Mouse (Mus musculus) erythroid progenitor cell, adult 5-6 weeks (primary cell): ENCODE results near the gene Tubgcp4. TPM values are rescaled to one million over a fixed set of nuclear protein-coding genes. Genes with fewer than 3 reads are reported as not detected.
"Not testable (repeated sequence)": the region's sequence is repeated elsewhere in the genome, so short reads cannot be mapped to it uniquely, and the experiment has no call there.

Source experiments
- ATAC-seq: replicated peaks from 2 replicates; pipeline ENCODE4 v1.8.0; 2016; ENCODE audit warnings: moderate number of reproducible peaks, mild to moderate bottlenecking, moderate TSS enrichment, inconsistent platforms; ENCODE audit not compliant: poor library complexity, low FRiP score, severe bottlenecking
- total RNA-seq, 2 experiments: library from RNA; stranded (forward) in 1 of 2; stranded (reverse) in 1 of 2; fragments of 150-400 nt in 1 of 2; fragments of 186-747, 209-891 nt in 1 of 2; gene quantifications; 2 replicates each; pipeline versions ENCODE4 v1.2.3 to v1.2.4; 2015 to 2017; ENCODE audit warnings: low replicate concordance in 2 of 2

The Tubgcp4 gene
- total RNA-seq (2015; ENCODE audit: low replicate concordance) (65.0 and 76.4 TPM in 2 replicates), total RNA-seq (2017; ENCODE audit: low replicate concordance) (47.6 and 50.1 TPM in 2 replicates)

DNA sequence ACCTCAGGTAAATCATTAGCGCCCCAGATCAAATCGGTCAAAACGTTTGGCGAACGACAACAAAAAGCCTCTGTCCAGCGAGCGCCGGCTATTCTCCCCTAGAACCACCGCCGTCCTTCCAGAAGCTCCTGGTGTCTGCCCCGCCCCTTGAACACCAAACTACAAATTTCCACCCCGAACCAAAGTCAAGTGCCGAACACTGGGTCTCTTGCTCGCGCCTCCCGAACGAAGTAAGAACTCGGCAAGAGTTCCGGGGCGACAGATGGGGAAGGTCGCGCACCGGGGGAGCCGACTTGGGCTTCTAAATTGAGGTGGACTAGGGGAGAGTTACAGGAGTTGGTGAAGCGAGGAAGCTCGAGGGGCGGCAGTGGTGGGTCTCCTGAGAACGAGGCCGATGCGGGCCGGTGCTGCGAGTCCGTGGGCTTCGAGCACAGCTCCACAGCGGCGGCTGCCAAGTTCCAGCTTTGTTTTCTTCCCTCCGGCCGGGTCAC lies at the start of gene Tubgcp4:
Gene Tubgcp4 (plus strand): TSS at position 174 of the 491 bp plus-strand sequence.
- peak; percentile 62 for ATAC-seq

DNA sequence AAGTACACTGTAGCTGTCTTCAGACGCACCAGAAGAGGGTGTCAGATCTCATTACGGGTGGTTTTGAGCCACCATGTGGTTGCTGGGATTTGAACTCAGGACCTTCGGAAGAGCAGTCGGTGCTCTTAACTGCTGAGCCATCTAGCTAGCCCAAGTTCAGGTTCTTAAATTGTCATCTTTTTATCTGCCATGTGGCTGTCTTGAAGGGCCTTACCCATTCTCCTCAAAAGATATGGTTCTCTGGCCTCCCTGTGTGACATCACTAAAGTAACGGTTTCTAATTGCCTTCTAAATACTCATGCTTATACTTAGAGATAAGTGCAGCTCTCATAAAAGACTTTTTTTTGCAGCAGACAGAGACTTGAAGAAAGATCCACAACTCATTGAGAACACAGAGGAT lies 44.2 kb upstream of the Tubgcp4 start:
- ATAC-seq: not testable (repeated sequence)

DNA sequence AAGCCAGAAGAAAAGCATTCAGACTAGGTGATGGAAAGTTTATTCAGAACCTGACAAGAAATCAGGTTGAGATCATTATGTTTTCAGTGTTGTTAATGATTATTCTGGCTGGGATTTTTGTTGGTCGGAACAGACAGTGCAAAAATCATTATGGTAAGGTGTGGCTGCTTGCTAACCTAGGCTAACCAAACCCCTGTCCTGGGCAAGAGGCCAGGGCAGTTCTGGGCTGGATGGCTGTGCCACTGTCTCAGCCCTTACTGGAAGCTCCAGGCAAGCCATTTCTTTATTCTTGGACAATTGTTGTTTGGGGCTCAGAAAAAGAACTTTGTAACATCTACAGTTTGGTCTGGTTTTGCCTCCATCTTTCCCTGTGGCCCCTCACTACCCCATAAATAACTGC lies 42.9 kb upstream of the Tubgcp4 start:
- ATAC-seq: no peak

DNA sequence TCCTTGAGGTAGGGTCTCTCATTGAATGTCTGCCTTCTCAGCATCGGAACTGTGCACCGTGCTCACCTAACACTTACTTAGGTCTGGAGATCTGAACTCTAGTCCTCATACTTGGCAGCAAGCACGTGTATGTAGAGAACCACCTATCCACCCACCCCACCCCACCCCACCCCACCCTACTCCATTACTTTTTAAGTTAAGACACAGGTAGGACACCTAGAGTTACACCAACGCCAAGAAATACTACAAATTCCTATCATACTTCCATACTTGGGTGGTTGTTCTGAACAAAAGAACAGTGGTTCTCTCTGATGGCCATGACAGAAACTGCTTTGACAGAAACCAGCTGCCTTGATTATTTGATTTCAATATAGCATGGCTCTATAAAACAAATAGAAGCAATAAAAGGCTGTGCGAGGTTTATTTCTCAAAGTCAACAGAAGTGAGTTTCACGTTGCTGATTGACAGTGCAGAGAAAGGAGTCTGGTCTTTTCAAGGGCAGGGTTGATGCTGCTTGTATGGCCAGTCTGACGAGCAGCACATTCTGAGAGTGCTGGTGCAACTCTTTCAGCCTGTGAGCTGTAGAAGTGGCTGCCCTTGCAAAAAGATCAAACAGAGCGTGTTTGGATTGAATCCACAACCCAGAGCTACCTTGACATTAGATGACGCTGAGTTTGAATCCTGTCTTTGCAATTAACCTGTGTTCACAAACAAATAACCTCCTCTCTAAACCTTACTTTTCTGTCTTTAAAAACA lies 41.4 kb upstream of the Tubgcp4 start:
- ATAC-seq: no peak

DNA sequence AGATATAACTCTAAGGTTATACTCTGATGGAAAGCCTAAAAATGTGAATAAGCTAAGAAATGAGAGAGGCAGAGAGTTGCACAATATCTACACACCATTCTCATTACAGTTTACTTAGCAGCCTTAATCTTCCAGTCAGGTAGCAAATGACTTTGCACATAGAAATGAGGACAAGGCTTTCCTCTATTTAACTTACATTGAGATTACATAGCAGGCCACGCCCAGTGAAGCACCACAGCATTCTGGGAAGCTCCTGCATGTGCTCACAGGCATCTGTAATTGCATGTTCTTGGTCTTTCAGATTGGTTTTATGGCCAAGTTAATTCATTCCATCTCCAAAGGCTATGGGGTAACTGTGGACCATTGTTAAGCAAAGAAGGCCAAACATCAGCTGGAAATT lies 37.6 kb upstream of the Tubgcp4 start:
- ATAC-seq: no peak

DNA sequence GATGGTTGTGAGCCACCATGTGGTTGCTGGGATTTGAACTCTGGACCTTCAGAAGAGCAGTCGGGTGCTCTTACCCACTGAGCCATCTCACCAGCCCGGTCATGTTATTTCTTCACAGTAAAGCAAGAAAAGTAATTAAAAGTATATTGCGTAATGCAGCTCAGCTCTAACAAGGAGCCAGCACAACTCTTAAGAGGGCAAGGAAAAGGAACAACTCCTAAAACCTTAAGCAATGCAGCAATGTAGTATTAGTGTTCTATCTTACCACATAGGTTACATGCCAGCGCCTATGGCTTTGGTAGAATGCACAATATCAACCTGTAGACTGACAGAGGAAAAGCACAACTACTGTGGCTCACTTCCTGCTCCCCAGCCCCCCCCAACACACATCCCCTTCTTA lies 33.1 kb upstream of the Tubgcp4 start:
- no peak for ATAC-seq

DNA sequence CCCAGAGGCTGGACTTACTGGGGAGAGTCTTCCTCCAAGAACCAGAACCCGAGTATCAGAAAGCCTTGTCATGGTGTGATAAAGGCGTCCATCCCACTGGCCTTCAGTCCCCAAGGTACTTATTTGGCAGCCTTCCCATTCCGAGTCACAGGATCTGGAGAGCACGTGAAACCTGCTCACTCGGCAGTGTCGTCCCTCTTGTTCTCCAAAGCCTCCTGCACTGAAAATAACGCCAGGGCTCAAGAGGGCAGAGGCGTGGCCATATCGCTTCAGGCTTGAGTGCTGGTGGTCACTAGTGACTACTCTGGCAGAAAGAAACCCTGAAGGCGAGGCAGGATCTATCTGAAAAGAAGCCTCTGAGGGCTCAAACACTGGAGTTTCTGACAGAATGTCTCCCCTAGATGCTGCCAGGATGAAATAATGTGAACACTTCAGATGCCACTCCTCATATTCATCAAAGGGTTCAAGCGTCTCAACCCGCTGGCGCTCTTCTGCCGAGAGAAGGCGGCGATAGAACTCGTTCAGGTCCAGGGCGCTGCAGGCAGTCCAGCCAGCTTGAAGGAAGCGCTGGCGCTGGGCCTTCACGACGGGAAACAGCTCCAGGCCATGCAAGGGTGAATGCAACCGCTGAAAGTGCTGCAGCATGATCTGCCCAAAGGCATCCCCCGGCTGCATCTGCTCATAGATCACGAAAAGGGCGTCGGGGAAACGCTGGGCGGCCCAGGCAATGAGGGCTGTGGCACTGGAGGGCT lies 31.0 kb upstream of the Tubgcp4 start:
- peak; percentile 56 for ATAC-seq

DNA sequence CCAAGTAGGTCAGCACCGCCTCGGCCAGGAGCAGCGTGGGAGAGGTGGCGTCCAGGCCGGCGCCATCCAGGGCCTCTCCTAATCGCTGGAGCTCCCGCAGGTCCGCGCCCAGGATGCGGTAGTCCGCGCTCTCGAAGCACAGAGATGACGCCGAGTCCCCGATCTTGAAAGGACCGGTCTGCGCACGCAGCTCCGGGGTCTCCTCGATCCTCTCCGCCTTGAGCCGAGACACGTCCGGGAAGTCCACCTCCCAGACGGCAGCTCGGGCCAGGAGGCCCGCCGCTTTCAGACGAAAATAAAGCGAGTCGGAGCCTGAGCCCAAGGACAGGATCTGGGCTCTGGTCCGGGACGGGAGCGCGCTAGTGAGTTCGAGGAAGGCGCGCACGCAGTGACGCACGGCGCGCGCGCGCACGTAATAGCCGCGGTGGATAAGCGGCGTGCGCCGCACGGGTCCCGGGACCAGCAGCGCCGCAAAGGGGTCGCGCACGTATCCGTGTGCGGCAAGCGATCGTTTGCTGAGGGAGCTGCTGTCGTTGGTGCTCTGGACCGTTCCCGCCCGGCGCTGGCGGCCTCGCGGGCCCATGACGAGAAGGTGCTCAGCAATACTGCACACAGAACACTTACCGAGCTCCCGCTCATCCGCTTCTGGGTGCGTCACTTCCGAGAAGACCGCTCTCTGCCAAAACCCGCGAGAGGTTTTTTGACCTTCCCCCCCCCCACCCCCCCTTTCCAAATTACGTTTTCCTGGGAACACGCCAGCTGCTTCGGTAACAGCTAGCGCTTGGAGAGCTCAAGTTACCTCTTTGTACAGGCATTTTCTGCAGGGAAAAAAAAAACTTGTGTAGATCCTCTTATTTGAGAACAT lies 30.2 kb upstream of the Tubgcp4 start, which contains the start of the genes Adal and Lcmt2:
Gene Adal (plus strand): TSS at position 411 of the 865 bp plus-strand sequence.
Gene Lcmt2 (minus strand): TSS at position 636 of the 865 bp plus-strand sequence.
- peak; percentile 84 for ATAC-seq

DNA sequence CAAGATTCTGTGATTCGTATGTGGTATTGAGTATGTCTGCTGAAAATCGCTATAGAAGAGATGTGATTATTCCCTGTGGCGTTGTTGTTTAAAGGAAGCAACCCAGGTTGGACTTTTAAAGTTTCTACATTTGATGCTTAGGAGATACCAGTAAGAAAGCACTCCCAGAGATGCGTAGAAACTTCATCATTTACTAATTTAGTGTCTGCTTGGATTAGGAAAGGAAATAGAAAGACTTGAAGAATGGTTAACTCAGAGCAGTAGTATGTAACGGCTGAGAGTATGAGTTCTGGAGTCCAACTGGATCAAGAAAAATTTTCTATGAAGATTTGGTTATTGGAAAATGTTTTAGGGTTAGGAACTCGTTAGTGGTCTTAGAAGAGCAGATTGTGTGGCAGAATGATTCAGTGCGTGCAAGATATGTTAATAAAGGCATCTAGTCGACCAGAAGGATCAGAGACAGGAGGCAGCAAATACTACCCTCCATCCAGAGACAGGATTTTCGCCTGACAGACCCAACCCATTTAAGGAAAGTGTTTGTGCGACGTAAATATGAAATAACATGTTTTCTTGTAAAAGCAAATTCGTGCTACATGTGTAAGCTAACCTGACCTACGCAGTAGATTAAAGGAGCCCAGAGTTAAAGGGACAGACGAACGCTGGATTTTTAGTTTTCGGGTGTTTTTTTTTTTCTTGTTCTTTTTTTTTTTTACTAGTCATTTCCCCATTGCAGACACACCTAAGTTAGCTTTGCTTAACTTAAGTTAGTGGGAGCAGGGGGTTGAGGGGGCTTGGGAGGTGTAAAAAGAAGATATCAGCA lies 29.0 kb upstream of the Tubgcp4 start:
- ATAC-seq: no peak

DNA sequence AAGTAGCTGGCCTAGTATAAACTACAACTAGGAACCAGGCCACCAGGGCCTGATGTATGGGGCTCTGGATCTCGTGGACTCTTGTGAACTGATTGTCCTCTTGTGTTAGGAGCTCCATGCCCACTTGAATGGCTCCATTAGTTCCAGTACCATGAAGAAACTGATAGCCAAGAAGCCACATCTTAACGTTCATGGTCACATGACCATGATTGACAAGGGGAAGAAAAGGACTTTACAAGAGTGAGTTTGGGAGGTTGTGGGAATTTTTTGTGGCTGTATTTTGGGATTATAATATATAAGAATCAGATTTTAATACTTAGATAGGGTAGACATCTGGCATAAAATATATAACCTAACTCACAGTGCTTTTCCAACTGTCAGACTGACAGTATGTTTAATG lies 28.0 kb upstream of the Tubgcp4 start:
- no peak for ATAC-seq

DNA sequence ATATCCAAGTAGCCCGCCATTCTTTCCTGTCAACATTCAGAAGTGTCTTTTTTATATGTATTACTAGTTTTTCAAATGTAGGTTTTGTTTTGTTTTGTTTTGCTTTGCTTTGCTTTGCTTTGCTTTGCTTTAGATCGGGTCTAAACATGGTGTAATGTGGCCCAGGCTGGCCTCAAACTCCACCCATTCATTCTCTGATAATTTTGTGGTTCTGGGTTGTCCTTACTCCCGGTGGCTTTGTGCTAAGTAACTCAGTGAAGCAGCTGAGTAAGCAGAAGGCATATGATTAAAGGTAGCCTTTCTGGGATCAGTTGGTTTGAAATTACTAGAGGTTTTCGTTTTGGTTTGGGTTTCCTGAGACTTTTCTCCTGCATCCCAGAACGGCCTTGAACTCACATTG lies 20.8 kb upstream of the Tubgcp4 start:
- no peak for ATAC-seq

DNA sequence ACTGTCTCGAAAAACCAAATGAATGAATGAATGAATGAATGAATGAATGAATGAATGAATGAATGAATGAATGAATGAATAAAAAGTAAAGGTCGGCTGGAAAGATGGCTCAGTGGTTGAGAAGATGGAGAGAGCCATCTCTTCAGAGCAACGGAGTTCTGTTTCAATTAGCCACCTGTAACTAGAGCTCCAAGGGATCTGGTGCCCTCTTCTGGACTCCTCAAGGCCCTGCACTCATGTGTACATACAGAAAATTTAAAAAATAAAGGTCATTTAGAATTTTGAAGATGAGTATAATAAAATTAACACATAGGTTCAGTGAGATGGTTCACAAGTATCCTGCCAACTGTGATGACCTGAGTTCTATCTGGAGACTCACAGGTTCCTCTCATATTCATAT lies 17.4 kb upstream of the Tubgcp4 start:
- ATAC-seq: 0 out of 2 replicates have a peak, but pooled peaks have one; percentile 52

DNA sequence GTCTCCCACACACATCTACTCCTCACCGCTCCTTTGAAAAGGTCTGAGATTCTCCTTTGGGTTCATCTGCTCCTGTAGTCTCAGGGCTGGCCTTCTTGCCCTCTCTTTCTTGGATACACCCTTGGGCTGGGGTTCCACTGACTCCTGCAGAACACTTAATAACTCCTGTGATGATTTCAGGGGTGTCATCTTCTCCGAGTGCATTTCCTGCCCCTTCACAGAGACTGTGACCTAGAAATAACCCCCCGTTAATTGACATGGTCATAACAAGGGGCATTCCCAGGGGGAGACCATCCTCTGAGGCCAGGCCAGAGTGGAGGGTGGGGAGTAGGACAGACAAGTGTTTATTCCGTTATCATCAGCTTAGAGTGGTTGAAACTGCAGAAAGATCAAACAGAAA lies 1.3 kb upstream of the Tubgcp4 start:
- no peak for ATAC-seq

DNA sequence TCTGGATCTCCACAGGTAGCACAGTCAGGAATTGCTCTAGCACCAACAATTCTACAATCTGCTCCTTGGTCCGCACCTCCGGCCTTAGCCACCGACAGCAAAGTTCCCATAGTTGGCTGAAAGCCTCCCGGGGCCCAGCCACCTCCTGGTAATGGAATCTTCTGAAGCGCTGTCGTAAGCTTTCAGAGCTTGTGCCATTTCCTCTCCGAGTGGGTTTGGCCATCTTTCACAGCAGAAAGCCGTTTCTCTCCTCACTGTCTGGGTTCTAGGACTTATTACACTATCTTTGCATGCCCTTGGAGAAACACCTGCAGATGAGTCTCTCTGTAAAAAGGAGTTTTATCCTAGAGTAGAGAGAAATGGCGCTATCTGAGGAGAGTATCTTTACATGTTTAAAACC lies 552 bp upstream of the Tubgcp4 start:
- ATAC-seq: peak; percentile 22; the same call in 1 of the 2 replicates

DNA sequence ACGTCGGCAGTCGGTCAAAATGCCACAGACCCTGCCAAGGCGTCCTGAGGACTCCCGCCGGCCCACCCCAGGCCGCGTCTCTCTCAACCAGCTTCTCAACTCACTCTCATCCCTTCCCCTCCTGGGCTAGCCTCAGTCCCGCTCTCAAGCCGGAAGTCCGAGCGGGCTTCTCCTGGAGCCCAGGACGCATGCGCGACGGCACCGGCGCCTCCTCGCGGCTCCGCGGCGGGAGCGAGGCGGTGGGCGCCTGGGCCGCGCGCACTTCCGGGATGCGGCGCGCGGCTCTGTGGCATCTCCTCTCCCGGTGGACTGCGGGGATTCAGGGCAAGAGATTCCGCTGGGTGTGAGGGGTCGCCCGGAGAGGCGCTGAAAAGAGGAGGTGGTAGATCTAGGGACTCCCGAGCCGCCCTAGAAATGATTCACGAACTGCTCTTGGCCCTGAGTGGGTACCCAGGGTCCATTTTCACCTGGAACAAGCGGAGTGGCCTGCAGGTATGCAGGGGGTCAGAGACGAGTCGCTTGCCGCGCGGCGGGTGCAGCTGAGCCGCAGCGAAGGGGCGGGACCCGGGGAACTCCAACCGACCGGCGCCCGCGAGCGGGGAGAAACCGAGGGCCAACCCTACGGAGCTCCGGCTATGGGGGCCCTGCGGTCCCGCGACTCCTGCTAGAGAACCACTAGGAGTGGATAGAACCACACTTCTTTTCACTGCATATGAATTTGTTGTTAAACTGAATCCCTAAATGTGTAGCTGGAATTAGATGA lies 707 bp downstream of the Tubgcp4 start, which contains the start of gene Zscan29:
Gene Zscan29 (minus strand): TSS at position 146 of the 763 bp plus-strand sequence.
- peak; percentile 85 for ATAC-seq

DNA sequence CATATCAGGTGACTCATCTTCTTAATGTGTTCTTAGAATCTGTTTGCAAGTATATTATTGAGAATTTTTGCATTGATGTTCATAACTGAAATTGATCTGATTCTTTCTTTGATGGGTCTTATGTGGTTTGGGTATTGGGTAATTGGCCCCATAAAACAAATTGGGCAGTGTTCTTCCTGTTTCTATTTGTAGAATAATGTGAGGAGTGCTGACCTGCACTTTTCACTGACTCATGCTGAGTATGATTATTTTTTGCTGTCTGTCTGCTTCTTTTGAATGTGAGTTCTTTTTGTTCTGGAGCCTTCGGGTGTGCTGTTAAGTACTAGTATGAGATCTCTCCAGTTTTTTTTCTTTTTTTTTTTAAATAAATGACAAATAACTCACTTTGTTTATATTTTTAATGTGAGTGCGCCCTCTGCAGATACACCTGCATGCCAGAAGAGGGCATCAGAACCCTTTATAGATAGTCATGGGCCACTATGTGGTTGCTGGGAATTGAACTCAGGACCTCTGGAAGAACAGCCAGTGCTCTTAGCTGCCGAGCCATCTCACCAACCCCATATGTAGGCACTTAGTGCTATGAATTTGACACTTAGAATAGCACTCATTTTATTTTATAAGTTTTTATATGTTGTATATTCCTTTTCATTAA lies 8.5 kb downstream of the Tubgcp4 start:
- ATAC-seq: no peak

DNA sequence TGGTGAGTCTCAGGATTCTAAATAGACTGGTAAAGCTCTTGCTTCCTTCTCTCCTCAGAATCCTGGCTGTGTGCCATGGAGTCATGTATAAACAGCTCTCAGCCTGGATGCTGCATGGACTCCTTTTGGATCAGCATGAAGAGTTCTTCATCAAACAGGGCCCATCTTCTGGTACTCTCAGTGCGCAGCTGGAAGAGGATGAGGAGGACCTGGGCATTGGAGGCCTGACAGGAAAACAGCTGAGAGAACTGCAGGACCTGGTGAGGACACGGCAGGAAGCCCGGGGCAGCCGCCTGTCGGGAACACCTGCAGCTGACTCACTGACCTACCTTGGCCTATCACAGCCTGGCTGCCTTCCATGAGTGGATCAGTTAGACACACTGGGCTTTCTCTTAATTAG lies 13.0 kb downstream of the Tubgcp4 start:
- ATAC-seq: no peak

DNA sequence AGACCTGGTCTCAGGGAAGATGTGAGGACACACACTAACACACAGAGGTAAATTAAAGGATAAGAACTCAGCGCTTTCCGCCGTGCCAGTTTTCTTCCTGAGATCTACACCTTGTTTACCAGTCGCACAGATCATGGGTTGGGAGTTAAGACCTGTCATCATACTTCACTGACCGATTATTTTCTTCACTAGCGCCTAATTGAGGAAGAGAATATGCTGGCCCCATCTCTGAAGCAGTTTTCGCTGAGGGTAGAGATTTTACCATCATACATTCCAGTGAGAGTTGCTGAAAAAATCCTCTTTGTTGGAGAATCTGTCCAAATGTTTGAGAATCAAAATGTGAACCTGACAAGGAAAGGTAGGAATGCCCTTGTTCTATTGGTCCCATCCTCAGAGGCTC lies 13.7 kb downstream of the Tubgcp4 start:
- no peak for ATAC-seq
